Mouse (Mus musculus) heart, embryonic 16.5 days (tissue): ENCODE measurements around the gene Asb15. TPM values are rescaled to one million over a fixed set of nuclear protein-coding genes. Genes with fewer than 3 reads are reported as not detected.

Source experiments
- ATAC-seq: fragments of 200-750 bp; cut with Nextera tagmentation; replicated peaks from 2 replicates; pipeline ENCODE4 v1.8.0; 2017; ENCODE audit warnings: moderate number of reproducible peaks; ENCODE audit not compliant: insufficient read depth, low FRiP score; ENCODE audit errors: extremely low read depth
- H3K27ac ChIP-seq: fragments of 300-500 bp; sonication (generic); 2 replicates; pipeline ENCODE4 v1.5.1; 2014; ENCODE audit warnings: mild to moderate bottlenecking, low read length, control low read depth, moderate library complexity
- H3K27me3 ChIP-seq: fragments of 300-500 bp; sonication (generic); 2 replicates; pipeline ENCODE4 v1.6.1; 2014; ENCODE audit warnings: low read length, mixed read lengths; ENCODE audit not compliant: control insufficient read depth, insufficient read depth
- H3K36me3 ChIP-seq: fragments of 300-500 bp; sonication (generic); 2 replicates; pipeline ENCODE4 v1.6.1; 2014; ENCODE audit not compliant: control insufficient read depth, insufficient read depth
- H3K4me1 ChIP-seq: fragments of 300-500 bp; sonication (generic); 2 replicates; pipeline ENCODE4 v1.6.1; 2014; ENCODE audit warnings: low read length, mixed read lengths; ENCODE audit not compliant: control insufficient read depth, insufficient read depth
- H3K4me2 ChIP-seq: fragments of 300-500 bp; sonication (generic); 2 replicates; pipeline ENCODE4 v1.6.1; 2014; ENCODE audit warnings: low read depth, mild to moderate bottlenecking, control low read depth, low read length
- H3K4me3 ChIP-seq: fragments of 300-500 bp; sonication (generic); 2 replicates; pipeline ENCODE4 v1.5.1; 2014; ENCODE audit warnings: mild to moderate bottlenecking, control low read depth, low read length
- H3K9ac ChIP-seq: fragments of 300-500 bp; sonication (generic); 2 replicates; pipeline ENCODE4 v1.6.1; 2014; ENCODE audit warnings: low read length, control low read depth
- H3K9me3 ChIP-seq: fragments of 300-500 bp; sonication (generic); replicated peaks from 2 replicates; pipeline ENCODE4 v1.6.1; 2016; ENCODE audit warnings: low read length; ENCODE audit not compliant: control insufficient read depth
- WGBS: fragments of 180-500 bp; shearing (Covaris S2); extraction: QIAGEN DNeasy Blood & Tissue Kit; methylation state at CpG from one replicate; pipeline ENCODE4 v1.1.7; 2014; 5-methylcytosine and 5-hydroxymethylcytosine counted together
- polyA plus RNA-seq: library from polyadenylated mRNA; unstranded; fragments of >200 nt; fragmentation: Nextera tagmentation; extraction: Ambion mirVana; gene quantifications from 2 replicates; pipeline ENCODE4 v1.2.1, GENCODE M21; 2015

Asb15 gene
- polyA plus RNA-seq, 1 experiment from 2014 or later: 0.93 TPM

- no peak for ATAC-seq
- Histone ChIP-seq H3K36me3 (no peaks in the 10 kb centered on the region), H3K27ac (peak overlapping the region; percentile 31), H3K9ac (0 out of 2 replicates have a peak overlapping the region, but pooled peaks have one; percentile 15), H3K4me3 (no peak overlapping the region), H3K9me3 (no peaks in the 10 kb centered on the region), H3K4me1 (peaks cover 18% of the 10 kb centered on the region), H3K27me3 (no peaks in the 10 kb centered on the region), H3K4me2 (peak overlapping the region; percentile 46)
- 48% methylated on average over 11 of the region's 11 CpGs for WGBS
These were observed 26.6 kb downstream of the Asb15 start for GRCm38 (mm10) chr6:24554427-24555086.

- ATAC-seq: no peak
- Histone ChIP-seq H3K27me3 (no peaks in the 10 kb centered on the region), H3K4me1 (peaks cover 18% of the 10 kb centered on the region), H3K9me3 (no peaks in the 10 kb centered on the region), H3K4me3 (no peak overlapping the region), H3K9ac (no peak overlapping the region), H3K4me2 (no peak overlapping the region), H3K27ac (peak overlapping the region; percentile 65), H3K36me3 (no peaks in the 10 kb centered on the region)
- 64% methylated on average over 2 of the region's 2 CpGs for WGBS
These were observed 27.5 kb downstream of the Asb15 start for GRCm38 (mm10) chr6:24555488-24555887.

- no peaks in the 10 kb centered on the region for H3K4me1 ChIP-seq
- H3K4me3 ChIP-seq: no peak overlapping the region
- no peak for ATAC-seq
- H3K27me3 ChIP-seq: no peaks in the 10 kb centered on the region
- WGBS: 51% methylated on average over 9 of the region's 9 CpGs
- H3K9me3 ChIP-seq: no peaks in the 10 kb centered on the region
- no peak overlapping the region for H3K27ac ChIP-seq
- no peak overlapping the region for H3K9ac ChIP-seq
- no peaks in the 10 kb centered on the region for H3K36me3 ChIP-seq
- no peak overlapping the region for H3K4me2 ChIP-seq
These were observed 36.1 kb downstream of the Asb15 start for GRCm38 (mm10) chr6:24564081-24564480.

- no peak overlapping the region for H3K9ac ChIP-seq
- peaks cover 2% of the 10 kb centered on the region; the same call in 1 of the 2 replicates for H3K4me1 ChIP-seq
- H3K36me3 ChIP-seq: no peaks in the 10 kb centered on the region
- H3K4me2 ChIP-seq: no peak overlapping the region
- no peak for ATAC-seq
- H3K27ac ChIP-seq: no peak overlapping the region
- no peak overlapping the region for H3K4me3 ChIP-seq
- no peaks in the 10 kb centered on the region for H3K9me3 ChIP-seq
- no peaks in the 10 kb centered on the region for H3K27me3 ChIP-seq
- WGBS: 71% methylated on average over 1 of the region's 1 CpGs
These were observed 36.9 kb downstream of the Asb15 start for GRCm38 (mm10) chr6:24564886-24565285.

- H3K9me3 ChIP-seq: no peaks in the 10 kb centered on the region
- no peaks in the 10 kb centered on the region for H3K27me3 ChIP-seq
- no peak overlapping the region for H3K27ac ChIP-seq
- H3K4me2 ChIP-seq: no peak overlapping the region
- H3K4me1 ChIP-seq: peaks cover 4% of the 10 kb centered on the region
- WGBS: 71% methylated on average over 5 of the region's 5 CpGs
- H3K4me3 ChIP-seq: no peak overlapping the region
- H3K36me3 ChIP-seq: no peaks in the 10 kb centered on the region
- no peak for ATAC-seq
- H3K9ac ChIP-seq: no peak overlapping the region
These were observed 41.0 kb downstream of the Asb15 start for GRCm38 (mm10) chr6:24568963-24569362.

- Histone ChIP-seq H3K36me3 (peaks cover 2% of the 10 kb centered on the region), H3K4me1 (peaks cover 4% of the 10 kb centered on the region), H3K27me3 (no peaks in the 10 kb centered on the region), H3K9ac (no peak overlapping the region), H3K27ac (peak overlapping the region; percentile 41), H3K4me3 (no peak overlapping the region), H3K9me3 (peaks cover 3% of the 10 kb centered on the region), H3K4me2 (no peak overlapping the region)
- 77% methylated on average over 1 of the region's 1 CpGs for WGBS
- ATAC-seq: no peak; the same call in 1 of the 2 replicates
These were observed 41.8 kb downstream of the Asb15 start for GRCm38 (mm10) chr6:24569711-24570110.

DNA sequence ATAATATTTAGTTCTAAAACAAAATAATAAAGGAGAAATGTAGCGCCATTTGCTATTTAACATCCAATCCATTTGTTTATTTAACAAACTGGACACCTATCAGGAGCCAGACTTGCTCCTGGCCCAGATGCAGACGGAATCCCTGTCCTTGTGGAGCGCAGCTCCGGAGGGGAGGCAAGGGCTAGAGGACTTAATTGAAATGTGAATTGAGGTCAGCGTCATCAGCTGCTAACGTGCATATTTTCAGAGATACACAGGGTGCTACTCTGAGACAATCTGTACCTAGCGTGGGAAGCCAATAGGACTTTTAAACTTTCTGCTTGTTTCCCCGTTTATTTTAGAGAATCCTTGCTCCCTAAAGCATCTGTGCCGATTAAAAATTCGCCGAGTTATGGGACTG lies 42.3 kb downstream of the Asb15 start:
- Histone ChIP-seq H3K27ac (peak overlapping the region; percentile 57; the same call in 1 of the 2 replicates), H3K9me3 (peaks cover 3% of the 10 kb centered on the region), H3K36me3 (peaks cover 2% of the 10 kb centered on the region), H3K4me3 (no peak overlapping the region), H3K27me3 (no peaks in the 10 kb centered on the region), H3K9ac (no peak overlapping the region), H3K4me2 (no peak overlapping the region), H3K4me1 (peaks cover 4% of the 10 kb centered on the region)
- WGBS: 66% methylated on average over 11 of the region's 11 CpGs
- no peak for ATAC-seq

- peaks cover 3% of the 10 kb centered on the region for H3K9me3 ChIP-seq
- no peaks in the 10 kb centered on the region for H3K27me3 ChIP-seq
- H3K9ac ChIP-seq: no peak overlapping the region
- peak overlapping the region; percentile 61 for H3K27ac ChIP-seq
- H3K36me3 ChIP-seq: peaks cover 2% of the 10 kb centered on the region
- H3K4me1 ChIP-seq: peaks cover 4% of the 10 kb centered on the region
- peak; percentile 52; the same call in 1 of the 2 replicates for ATAC-seq
- H3K4me3 ChIP-seq: no peak overlapping the region
- H3K4me2 ChIP-seq: no peak overlapping the region
- 51% methylated on average over 6 of the region's 6 CpGs for WGBS
These were observed 43.2 kb downstream of the Asb15 start for GRCm38 (mm10) chr6:24571126-24571525.

DNA sequence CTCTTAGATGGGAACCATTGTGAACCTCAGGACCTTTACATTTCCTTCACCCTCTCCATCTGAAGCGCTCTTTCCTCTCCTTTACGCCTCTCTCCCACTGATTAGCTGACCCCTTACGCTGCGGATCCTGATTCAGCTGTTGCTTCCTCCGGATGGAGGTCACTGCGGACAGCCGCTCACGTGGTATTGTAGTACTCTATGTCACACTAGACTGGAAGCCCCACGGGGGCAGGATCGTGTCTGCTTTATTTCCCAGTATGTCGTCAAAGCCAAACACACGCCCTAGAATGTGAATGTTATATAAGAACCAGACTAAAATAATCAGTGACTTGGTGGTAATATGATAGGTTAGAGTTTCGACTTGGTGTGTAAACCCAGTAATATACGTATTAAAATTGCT lies 44.5 kb downstream of the Asb15 start:
- H3K27me3 ChIP-seq: no peaks in the 10 kb centered on the region
- ATAC-seq: no peak
- H3K9ac ChIP-seq: no peak overlapping the region
- no peak overlapping the region for H3K27ac ChIP-seq
- peaks cover 4% of the 10 kb centered on the region for H3K4me1 ChIP-seq
- no peak overlapping the region for H3K4me2 ChIP-seq
- H3K9me3 ChIP-seq: peaks cover 3% of the 10 kb centered on the region
- no peak overlapping the region for H3K4me3 ChIP-seq
- H3K36me3 ChIP-seq: peaks cover 2% of the 10 kb centered on the region
- 85% methylated on average over 14 of the region's 14 CpGs for WGBS
